Mouse (Mus musculus) MEL (cell line): Measurements from ENCODE around the gene Wipf3. TPM values are rescaled to one million over a fixed set of nuclear protein-coding genes. Genes with fewer than 3 reads are reported as not detected.

Source experiments
- DNase-seq: peaks from one replicate; pipeline ENCODE4 v3.0.0; 2011; ENCODE audit warnings: low read depth, low spot score
- H3K27ac ChIP-seq: 2 replicates; pipeline ENCODE4 v1.5.1; 2012; ENCODE audit warnings: low read depth, mild to moderate bottlenecking, control low read depth, low read length, moderate library complexity; ENCODE audit not compliant: control insufficient read depth
- H3K27me3 ChIP-seq, 2 experiments: fragments of 150-350 bp in 1 of 2; sonication (generic) in 1 of 2; 2 replicates each; pipeline ENCODE4 v1.6.1; 2012; ENCODE audit warnings: low read length in 2 of 2, mild to moderate bottlenecking in 2 of 2, improper control_type of control experiment in 1 of 2, moderate library complexity in 1 of 2; ENCODE audit not compliant: insufficient read depth in 2 of 2, control insufficient read depth in 1 of 2
- H3K36me3 ChIP-seq, 2 experiments: 2 replicates each; pipeline ENCODE4 v1.6.1; 2012 to 2014; ENCODE audit warnings: low read length in 2 of 2, improper control_type of control experiment in 1 of 2, inconsistent platforms in 1 of 2, mild to moderate bottlenecking in 1 of 2; ENCODE audit not compliant: insufficient read depth in 2 of 2, control insufficient read depth in 1 of 2
- H3K4me1 ChIP-seq, 2 experiments: fragments of 150-350 bp in 1 of 2; sonication (generic) in 1 of 2; 2 replicates each; pipeline ENCODE4 v1.6.1; 2012; ENCODE audit warnings: low read length in 2 of 2, improper control_type of control experiment in 1 of 2, mild to moderate bottlenecking in 1 of 2; ENCODE audit not compliant: insufficient read depth in 2 of 2, control insufficient read depth in 1 of 2
- H3K4me3 ChIP-seq, 2 experiments: fragments of 150-350 bp in 1 of 2; sonication (generic) in 1 of 2; 2 replicates each; pipeline ENCODE4 v1.5.1; 2012; ENCODE audit warnings: low read depth in 2 of 2, low read length in 2 of 2, mild to moderate bottlenecking in 2 of 2, moderate library complexity in 2 of 2, control low read depth in 1 of 2, improper control_type of control experiment in 1 of 2; ENCODE audit not compliant: control insufficient read depth in 1 of 2, insufficient read depth in 1 of 2
- H3K79me2 ChIP-seq: 2 replicates; pipeline ENCODE4 v1.6.1; 2012; ENCODE audit warnings: mild to moderate bottlenecking, low read length, moderate library complexity; ENCODE audit not compliant: control insufficient read depth, poor library complexity, insufficient read depth
- H3K9ac ChIP-seq: 2 replicates; pipeline ENCODE4 v1.6.1; 2012; ENCODE audit warnings: low read depth, mild to moderate bottlenecking, control low read depth, low read length, moderate library complexity; ENCODE audit not compliant: control insufficient read depth, poor library complexity, severe bottlenecking
- H3K9me3 ChIP-seq: fragments of 150-350 bp; sonication (generic); replicated peaks from 2 replicates; pipeline ENCODE4 v1.6.1; 2012; ENCODE audit warnings: mild to moderate bottlenecking, low read length, improper control_type of control experiment, moderate library complexity; ENCODE audit not compliant: insufficient read depth
- BHLHE40 ChIP-seq: IDR thresholded peaks from 2 replicates; pipeline ENCODE4 v1.6.1; 2012; ENCODE audit warnings: low read depth, mild to moderate bottlenecking, inconsistent platforms, low read length, improper control_type of control experiment, borderline replicate concordance
- CHD1 ChIP-seq: IDR thresholded peaks from 2 replicates; pipeline ENCODE4 v1.6.1; 2012; ENCODE audit warnings: low read depth, mild to moderate bottlenecking, inconsistent platforms, low read length, improper control_type of control experiment
- CHD2 ChIP-seq: IDR thresholded peaks from 2 replicates; pipeline ENCODE4 v1.6.1; 2011; ENCODE audit warnings: low read length, improper control_type of control experiment
- CTCF ChIP-seq, 3 experiments: IDR thresholded peaks in 2 of 3; conservative IDR thresholded peaks in 1 of 3; 2 replicates each; pipeline ENCODE4 v1.5.1; 2011 to 2012; ENCODE audit warnings: low read length in 3 of 3, low read depth in 2 of 3, mild to moderate bottlenecking in 2 of 3, improper control_type of control experiment in 1 of 3, inconsistent platforms in 1 of 3, mixed read lengths in 1 of 3, moderate library complexity in 1 of 3; ENCODE audit not compliant: control insufficient read depth in 1 of 3, insufficient read depth in 1 of 3, poor library complexity in 1 of 3, severe bottlenecking in 1 of 3
- E2F4 ChIP-seq: IDR thresholded peaks from 2 replicates; pipeline ENCODE4 v1.6.1; 2011; ENCODE audit warnings: low read depth, low read length, improper control_type of control experiment, borderline replicate concordance
- EP300 ChIP-seq, 2 experiments: IDR thresholded peaks; 2 replicates each; pipeline ENCODE4 v1.6.1; 2011; ENCODE audit warnings: improper control_type of control experiment in 2 of 2, low read length in 2 of 2, low read depth in 1 of 2, mild to moderate bottlenecking in 1 of 2
- ETS1 ChIP-seq: IDR thresholded peaks from 2 replicates; pipeline ENCODE4 v1.6.1; 2012; ENCODE audit warnings: low read depth, mild to moderate bottlenecking, inconsistent platforms, low read length, improper control_type of control experiment, moderate library complexity
- GABPA ChIP-seq: IDR thresholded peaks from 2 replicates; pipeline ENCODE4 v1.6.1; 2012; ENCODE audit warnings: low read depth, mild to moderate bottlenecking, inconsistent platforms, low read length, improper control_type of control experiment, moderate library complexity
- GATA1 ChIP-seq: IDR thresholded peaks from 2 replicates; pipeline ENCODE4 v1.6.1; 2011; ENCODE audit warnings: low read depth, low read length, improper control_type of control experiment
- JUND ChIP-seq: IDR thresholded peaks from 2 replicates; pipeline ENCODE4 v1.6.1; 2011; ENCODE audit warnings: low read depth, mild to moderate bottlenecking, improper control_type of control experiment, low read length
- MAFK ChIP-seq: IDR thresholded peaks from 2 replicates; pipeline ENCODE4 v1.6.1; 2011; ENCODE audit warnings: low read depth, mild to moderate bottlenecking, low read length, improper control_type of control experiment, borderline replicate concordance
- MAZ ChIP-seq: IDR thresholded peaks from 2 replicates; pipeline ENCODE4 v1.6.1; 2012; ENCODE audit warnings: low read depth, mild to moderate bottlenecking, inconsistent platforms, low read length, improper control_type of control experiment
- MEF2A ChIP-seq: IDR thresholded peaks from 2 replicates; pipeline ENCODE4 v1.6.1; 2014; ENCODE audit warnings: low read depth, mild to moderate bottlenecking, inconsistent platforms, low read length, improper control_type of control experiment; ENCODE audit not compliant: poor library complexity, insufficient replicate concordance, severe bottlenecking; ENCODE audit errors: extremely low read depth
- MYB ChIP-seq: IDR thresholded peaks from 2 replicates; pipeline ENCODE4 v1.6.1; 2011; ENCODE audit warnings: mild to moderate bottlenecking, low read depth, low read length, improper control_type of control experiment
- MYC ChIP-seq: IDR thresholded peaks from 2 replicates; pipeline ENCODE4 v1.6.1; 2011; ENCODE audit warnings: low read depth, mild to moderate bottlenecking, low read length, improper control_type of control experiment, moderate library complexity
- NELFE ChIP-seq: IDR thresholded peaks from 2 replicates; pipeline ENCODE4 v1.6.1; 2011; ENCODE audit warnings: low read depth, low read length, improper control_type of control experiment
- POLR2AphosphoS2 ChIP-seq: IDR thresholded peaks from 2 replicates; pipeline ENCODE4 v1.6.1; 2011; ENCODE audit warnings: low read length, improper control_type of control experiment
- POLR2AphosphoS5 ChIP-seq: IDR thresholded peaks from 2 replicates; pipeline ENCODE4 v1.6.1; 2012; ENCODE audit warnings: low read depth, borderline replicate concordance, mild to moderate bottlenecking, inconsistent platforms, low read length, moderate library complexity, mixed read lengths
- TAL1 ChIP-seq: IDR thresholded peaks from 2 replicates; pipeline ENCODE4 v1.6.1; 2012; ENCODE audit warnings: mild to moderate bottlenecking, inconsistent platforms, low read length, moderate library complexity, mixed read lengths
- TBP ChIP-seq: IDR thresholded peaks from 2 replicates; pipeline ENCODE4 v1.8.0; 2011; ENCODE audit warnings: low read depth, low read length, improper control_type of control experiment
- TCF12 ChIP-seq: IDR thresholded peaks from 2 replicates; pipeline ENCODE4 v1.6.1; 2014; ENCODE audit warnings: low read depth, mild to moderate bottlenecking, inconsistent platforms, low read length, improper control_type of control experiment, moderate library complexity
- USF1 ChIP-seq: IDR thresholded peaks from 2 replicates; pipeline ENCODE4 v1.6.1; 2014; ENCODE audit warnings: low read depth, mild to moderate bottlenecking, inconsistent platforms, low read length, improper control_type of control experiment, moderate library complexity
- ZC3H11A ChIP-seq: IDR thresholded peaks from 2 replicates; pipeline ENCODE4 v1.6.1; 2012; ENCODE audit warnings: low read depth, mild to moderate bottlenecking, inconsistent platforms, low read length, improper control_type of control experiment
- ZKSCAN1 ChIP-seq: IDR thresholded peaks from 2 replicates; pipeline ENCODE4 v1.6.1; 2012; ENCODE audit warnings: low read depth, mild to moderate bottlenecking, inconsistent platforms, low read length, improper control_type of control experiment, moderate library complexity
- polyA plus RNA-seq, 2 experiments: library from polyadenylated mRNA; stranded (reverse) in 1 of 2; unstranded in 1 of 2; fragments of >175 nt in 1 of 2; fragments of >200 nt in 1 of 2; gene quantifications; 2 replicates each; pipeline versions ENCODE4 v1.2.1 to v1.2.4; 2012; ENCODE audit warnings: low replicate concordance in 2 of 2, low read depth in 1 of 2; ENCODE audit not compliant: insufficient read length in 2 of 2, insufficient read depth in 1 of 2, missing spikeins in 1 of 2
- total RNA-seq: library from RNA; depleted of rRNA; stranded (reverse); fragments of 300-350 nt; gene quantifications from 2 replicates; pipeline ENCODE4 v1.2.3, GENCODE M21; 2012

The Wipf3 gene
- total and polyA plus RNA-seq, 3 experiments = not detected

GRCm38 (mm10) chr6:54435663-54436062, 6.3 kb downstream of the Wipf3 start:
- H3K27me3 ChIP-seq = no peaks in the 10 kb centered on the region
- H3K36me3 ChIP-seq = no peaks in the 10 kb centered on the region
- DNase-seq = no peak
- H3K27ac ChIP-seq = no peak overlapping the region
- no peak overlapping the region for H3K4me3 ChIP-seq
- no peaks in the 10 kb centered on the region for H3K4me1 ChIP-seq
- TF ChIP-seq BHLHE40 (no peak), TCF12 (no peak), MEF2A (no peak), MAZ (no peak), EP300 (IDR thresholded peaks at IDR 0.05; ENCODE audit: low read depth in 1 of 2, low read length in 2 of 2) (no peak), TAL1 (no peak), USF1 (no peak), MYB (no peak), JUND (no peak), TBP (no peak), POLR2AphosphoS5 (no peak), CTCF (IDR thresholded peaks at IDR 0.05 in 2 of 3, conservative IDR thresholded peaks at IDR 0.05 in 1 of 3; ENCODE audit: control insufficient read depth in 1 of 3, insufficient read depth in 1 of 3, low read depth in 2 of 3, low read length in 3 of 3, poor library complexity in 1 of 3, severe bottlenecking in 1 of 3) (no peak), ETS1 (no peak), CHD1 (no peak), MAFK (no peak), NELFE (no peak), ZC3H11A (no peak), CHD2 (no peak), POLR2AphosphoS2 (no peak), GABPA (no peak)
- TF ChIP-seq, all 39 proteins: peak for 0
- Histone ChIP-seq H3K79me2 (no peaks in the 10 kb centered on the region), H3K9ac (no peak overlapping the region), H3K9me3 (no peaks in the 10 kb centered on the region)

DNA sequence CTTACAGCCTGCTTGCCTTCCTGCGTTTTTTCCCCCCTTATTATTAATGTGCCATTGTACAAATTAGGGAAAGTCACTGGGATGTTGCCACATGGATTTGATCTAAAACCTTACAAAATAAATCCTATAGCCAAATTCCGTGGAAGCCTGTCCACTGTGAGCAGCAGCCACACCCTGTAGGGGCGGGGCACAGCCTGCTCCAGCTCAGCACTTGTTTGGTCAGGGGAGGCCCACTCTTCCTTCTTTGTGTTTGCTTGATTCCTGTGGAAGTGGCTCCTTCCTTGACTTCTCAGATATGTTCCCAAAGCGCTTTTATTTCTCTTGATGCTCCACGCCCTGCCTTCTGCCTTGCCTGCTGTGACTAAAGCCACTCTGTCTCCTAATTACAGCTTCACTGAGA, 6.9 kb downstream of the Wipf3 start:
- no peak overlapping the region for H3K9ac ChIP-seq
- no peaks in the 10 kb centered on the region for H3K79me2 ChIP-seq
- no peaks in the 10 kb centered on the region for H3K36me3 ChIP-seq
- no peak for TF ChIP-seq MYC
- no peak for TF ChIP-seq ZKSCAN1
- no peak for TF ChIP-seq GATA1
- TF ChIP-seq E2F4 = no peak
- TF ChIP-seq TCF12 = no peak
- no peak for TF ChIP-seq CHD1
- no peak for TF ChIP-seq BHLHE40
- TF ChIP-seq, all 39 proteins: peak for 0
- Histone ChIP-seq H3K27ac (no peak overlapping the region), H3K27me3 (no peaks in the 10 kb centered on the region), H3K4me1 (no peaks in the 10 kb centered on the region), H3K4me3 (no peak overlapping the region), H3K9me3 (no peaks in the 10 kb centered on the region)
- DNase-seq = no peak
